Mouse (Mus musculus) ovary, adult 10 weeks (tissue): ENCODE measurements around the gene Zfp799. TPM values are rescaled to one million over a fixed set of nuclear protein-coding genes. Genes with fewer than 3 reads are reported as not detected.

Experiments used
- polyA plus RNA-seq: library from polyadenylated mRNA; stranded (reverse); fragments of 350-450 nt; fragmentation: Illumina TruSeq; extraction: RNeasy Lipid Tissue Mini Kit (QIAGEN cat#74804); gene quantifications from one replicate; pipeline ENCODE4 v1.2.3, GENCODE M21; 2014

Gene Zfp799
- polyA plus RNA-seq, result 31.1 TPM

DNA sequence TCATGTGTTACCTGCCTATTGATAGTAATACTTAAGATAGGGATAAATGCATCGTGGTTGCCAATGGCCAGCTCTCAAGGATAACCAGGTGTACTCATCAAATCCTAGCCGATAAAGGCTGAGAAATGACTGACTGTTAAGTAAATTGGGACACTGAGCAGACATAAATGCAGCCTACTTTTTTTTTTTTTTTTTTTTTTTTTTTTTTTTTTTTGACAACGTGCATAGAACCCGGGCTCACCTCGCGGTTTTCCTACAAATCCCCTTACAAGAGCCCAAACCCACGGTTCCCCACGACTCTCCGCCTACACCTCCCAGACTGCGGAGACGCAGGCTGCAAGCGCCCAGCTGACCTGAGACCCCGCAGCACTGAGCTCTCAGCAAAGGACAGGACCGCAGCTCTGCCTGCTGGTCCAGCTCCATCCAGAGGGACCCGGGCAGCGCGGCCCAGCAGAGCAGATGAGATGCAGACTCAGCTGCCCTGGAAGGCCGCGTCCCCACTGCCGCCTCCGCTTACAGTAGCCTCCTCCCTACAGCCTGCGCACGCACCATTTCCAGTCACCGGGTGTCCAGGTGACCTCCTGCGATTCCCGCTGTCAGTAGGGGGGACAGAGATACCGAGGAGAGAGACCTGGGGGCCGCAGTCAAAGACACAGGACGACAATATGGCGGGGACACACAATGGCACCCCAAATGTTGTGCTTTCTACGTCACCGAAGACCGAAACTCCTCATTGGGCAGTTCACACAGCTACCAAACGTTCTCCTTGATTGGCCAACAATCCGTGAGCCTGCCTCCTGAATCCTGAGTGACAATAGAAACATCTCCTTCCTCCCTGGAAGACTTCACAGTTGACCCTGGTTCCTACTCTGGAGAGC lies at the start of gene Zfp799:
Gene Zfp799 (minus strand): TSS at position 722 of the 878 bp plus-strand sequence.

DNA sequence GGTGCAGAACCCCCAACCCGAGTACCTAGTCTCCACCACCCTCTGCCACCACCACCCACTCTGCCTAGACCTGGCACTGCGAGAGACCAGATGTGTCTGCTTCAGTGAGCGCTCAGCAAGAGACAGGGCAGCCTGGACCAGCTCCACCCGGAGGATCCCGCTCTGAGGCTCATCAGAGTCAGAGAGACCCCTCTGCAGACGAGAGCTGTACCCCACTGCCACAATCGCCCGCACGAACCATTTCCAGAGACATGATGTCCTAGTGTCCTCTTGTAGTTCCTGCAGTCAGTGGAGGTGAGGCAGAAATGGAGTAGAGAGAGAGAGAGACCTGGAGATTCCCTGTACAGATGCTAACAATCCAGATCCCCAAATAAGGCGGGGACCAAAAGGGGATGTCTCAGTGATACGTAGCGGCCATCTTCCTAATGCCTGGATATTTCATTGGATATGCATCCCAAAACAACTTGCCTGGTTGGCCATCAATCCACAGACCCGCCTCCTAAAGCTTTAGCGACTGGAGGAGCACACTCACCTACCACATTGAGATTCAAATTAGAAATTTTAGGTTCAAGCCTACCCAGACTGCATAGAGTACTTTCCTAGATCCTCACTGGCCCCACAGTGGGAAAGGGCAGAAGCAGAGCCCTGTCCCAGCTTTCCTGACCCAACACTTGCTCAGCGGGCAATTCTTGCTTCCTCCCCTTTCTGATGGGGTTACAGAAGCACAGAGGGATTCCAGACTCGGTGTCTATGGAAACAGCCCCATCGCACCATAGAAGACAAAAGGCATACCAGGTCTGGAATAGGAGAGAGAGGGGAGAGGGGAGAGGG lies 20.3 kb downstream of the Zfp799 start, which contains the start of gene Zfp811:
Gene Zfp811 (minus strand): TSS at position 388 of the 831 bp plus-strand sequence.

DNA sequence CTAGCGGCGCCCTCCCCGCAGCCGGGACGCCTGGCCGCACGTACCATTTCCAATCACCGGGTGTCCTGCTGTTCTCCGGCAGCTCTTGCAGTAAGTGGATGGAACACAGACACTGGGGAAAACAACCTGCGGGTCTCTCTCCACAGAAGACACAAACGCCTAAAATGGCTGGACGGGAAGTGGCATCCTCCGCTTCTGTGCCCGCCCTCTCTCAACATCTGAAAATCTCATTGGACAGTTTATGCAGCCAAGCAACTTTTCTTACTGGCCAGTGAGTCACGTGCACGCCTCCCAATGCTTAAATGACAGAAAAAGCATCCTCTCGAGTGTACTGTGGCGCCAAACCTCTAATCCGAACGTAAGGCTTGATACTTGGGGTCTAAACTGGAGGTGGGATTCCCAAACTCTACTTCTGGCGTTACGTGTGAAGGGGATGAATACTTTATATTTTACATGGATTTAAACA lies 41.9 kb downstream of the Zfp799 start, which contains the start of gene Zfp871:
Gene Zfp871 (minus strand): TSS at position 194 of the 466 bp plus-strand sequence.

Other genes with a start within 250 kb of the Zfp799 start
- gene Cyp4f37, start 209.0 kb downstream of the Zfp799 start, polyA plus RNA-seq, result not detected
- gene Cyp4f40, start 171.4 kb downstream of the Zfp799 start, polyA plus RNA-seq, result not detected
- 0.29 TPM for gene Cyp4f15, start 144.6 kb downstream of the Zfp799 start, polyA plus RNA-seq
- 114 TPM for gene Zfp871, start 42.0 kb downstream of the Zfp799 start, polyA plus RNA-seq
- 3.5 TPM for gene Zfp811, start 20.3 kb downstream of the Zfp799 start, polyA plus RNA-seq
- gene Zfp870, start 61.4 kb upstream of the Zfp799 start, polyA plus RNA-seq, result 18.5 TPM
- 1.5 TPM for gene Cyp4f14, start 87.1 kb upstream of the Zfp799 start, polyA plus RNA-seq
- 3.3 TPM for gene Cyp4f13, start 117.1 kb upstream of the Zfp799 start, polyA plus RNA-seq
- 23.6 TPM for gene Zfp472, start 135.6 kb upstream of the Zfp799 start, polyA plus RNA-seq
- gene Zfp952, start 162.9 kb upstream of the Zfp799 start, polyA plus RNA-seq, result 28.4 TPM
- gene Zfp763, start 203.1 kb upstream of the Zfp799 start, polyA plus RNA-seq, result 42.5 TPM
- gene 4921501E09Rik, start 237.8 kb upstream of the Zfp799 start, polyA plus RNA-seq, result not detected